Mouse (Mus musculus): ENCODE measurements around the gene 4930595D18Rik.

DNA sequence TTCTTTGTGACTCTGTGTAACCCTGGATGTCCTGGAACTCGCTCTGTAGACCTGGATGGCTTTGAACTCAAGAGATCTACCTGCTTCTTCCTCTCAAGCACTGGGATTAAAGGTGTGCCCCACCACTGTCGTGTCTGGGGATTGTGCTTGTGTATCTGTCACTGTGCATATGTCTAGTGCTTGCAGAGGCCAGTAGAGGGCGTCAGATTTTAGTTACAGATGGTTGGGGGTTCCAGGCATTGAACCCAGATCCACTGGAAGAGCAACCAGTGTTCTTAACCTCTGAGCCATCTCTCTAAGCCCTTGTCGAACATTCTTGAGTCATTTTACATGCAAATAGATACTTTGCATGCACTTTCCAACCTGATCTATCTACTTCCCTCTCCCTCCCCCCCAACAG is 5.5 kb downstream of the 4930595D18Rik start:
- no peak for TF ChIP-seq CTCF (IDR thresholded peaks at IDR 0.05; ENCODE audit: borderline replicate concordance, insufficient read depth, low read length)
- no peak for TF ChIP-seq POLR2A (IDR thresholded peaks at IDR 0.05; ENCODE audit: low read depth, low read length)

Data from embryonic fibroblast, embryonic 13.5 days (primary cell).